ENCODE assay signal across 20 mouse cellular contexts in the genomic region with DNA sequence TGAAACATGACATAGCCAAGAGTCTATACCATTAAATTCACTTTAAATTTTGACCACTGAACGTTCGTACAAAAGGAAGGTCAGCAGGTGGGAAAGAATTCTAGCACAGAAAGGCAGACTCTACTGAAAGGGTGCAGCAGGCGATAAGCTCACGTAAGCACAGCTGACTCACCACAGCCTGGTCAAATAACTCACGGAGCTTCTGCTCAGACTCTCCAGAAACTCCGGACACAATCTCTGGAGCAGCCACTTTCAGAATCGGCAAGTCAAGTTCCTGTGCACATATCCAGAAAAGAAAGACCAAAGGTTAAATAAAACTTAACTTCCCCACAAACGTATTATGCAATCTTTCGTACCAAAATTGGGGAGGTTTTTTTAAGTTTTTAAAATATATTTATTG. TPM values are rescaled to one million over a fixed set of nuclear protein-coding genes. Genes with fewer than 3 reads are reported as not detected.
DNase-seq lines count a peak whose midpoint lies in the region; ATAC-seq and TF ChIP-seq lines count a peak whose summit lies in the region.
"Had no signal": no experiment of that assay in that cellular context is flagged by ENCODE, and none has a peak within 500 bp of the region (broad histone marks: within the 10 kb centered on the region; RNA-seq: fewer than 3 reads in every experiment).

No protein-coding gene starts in this region.

- H3K4me3 ChIP-seq in liver, postnatal 0 days (ENCODE audit: low read depth, low read length), result no peak overlapping the region
- no peak overlapping the region for H3K4me3 ChIP-seq in intestine, embryonic 16.5 days (ENCODE audit: low read length)
- H3K4me3 ChIP-seq: forebrain, embryonic 10.5 days; gastrocnemius, adult 2 months; hindbrain, embryonic 12.5 days; hindbrain, embryonic 15.5 days had no signal

- no peak for ATAC-seq in liver, postnatal 0 days
- no peak for ATAC-seq in megakaryocyte-erythroid progenitor cell, adult 5-6 weeks (replicated peaks; ENCODE audit: low FRiP score, low TSS enrichment, poor library complexity, severe bottlenecking)
- no peak for ATAC-seq in intestine, embryonic 16.5 days
- ATAC-seq: activated CD4-positive, CD25-positive, alpha-beta regulatory T cell, adult 4 months; forebrain, embryonic 14.5 days; forebrain, postnatal 0 days had no signal

- TF ChIP-seq CTCF in liver, postnatal 0 days (IDR thresholded peaks at IDR 0.05; ENCODE audit: low read depth), result no peak

- no peak overlapping the region for H3K4me2 ChIP-seq in liver, postnatal 0 days (ENCODE audit: low read depth, low read length)
- no peak overlapping the region for H3K4me2 ChIP-seq in intestine, embryonic 16.5 days (ENCODE audit: low read depth, low read length)
- H3K4me2 ChIP-seq: heart, embryonic 11.5 days; hindbrain, embryonic 12.5 days; hindbrain, embryonic 15.5 days had no signal

- H3K9me3 ChIP-seq in liver, postnatal 0 days (ENCODE audit: low read length), result no peaks in the 10 kb centered on the region
- H3K9me3 ChIP-seq in intestine, embryonic 16.5 days (ENCODE audit: control insufficient read depth, low read length), result no peaks in the 10 kb centered on the region
- H3K9me3 ChIP-seq: forebrain, embryonic 10.5 days; hindbrain, embryonic 12.5 days; hindbrain, embryonic 15.5 days had no signal

- peak overlapping the region; percentile 29; the same call in 1 of the 2 replicates for H3K27ac ChIP-seq in liver, postnatal 0 days (ENCODE audit: low read depth)
- no peak overlapping the region for H3K27ac ChIP-seq in intestine, embryonic 16.5 days (ENCODE audit: low read length)
- H3K27ac ChIP-seq: forebrain, embryonic 10.5 days; gastrocnemius, adult 2 months; hindbrain, embryonic 12.5 days; hindbrain, embryonic 15.5 days had no signal

- peaks cover 67% of the 10 kb centered on the region for H3K36me3 ChIP-seq in liver, postnatal 0 days (replicated peaks; ENCODE audit: insufficient read depth, low read length)
- H3K36me3 ChIP-seq in intestine, embryonic 16.5 days (ENCODE audit: control insufficient read depth, insufficient read depth, low read length), result peaks cover 13% of the 10 kb centered on the region; the same call in 1 of the 2 replicates

- DNase-seq in adrenal gland, adult (ENCODE audit: inconsistent age in 2 of 2, low spot score in 1 of 2), result peak; percentile 59 to 76
- DNase-seq in adrenal gland, adult 8-10 months, result no peak
- no peak for DNase-seq in liver, postnatal 0 days
- no peak for DNase-seq in liver
- peak; percentile 42 to 56 for DNase-seq in adrenal gland, postnatal 36 days
- DNase-seq: cerebellum, adult 18-20 months; cerebellum, adult 9-10 months; cerebellum, postnatal 14 days; forebrain, postnatal 0 days; gastrocnemius, adult 2 months; gastrocnemius, postnatal 14 days; heart, adult 11 months had no signal

- TF ChIP-seq EP300 in liver, postnatal 0 days (IDR thresholded peaks at IDR 0.05; ENCODE audit: low read depth), result no peak

- H3K4me1 ChIP-seq in liver, postnatal 0 days (ENCODE audit: insufficient read depth), result no peaks in the 10 kb centered on the region
- H3K4me1 ChIP-seq in intestine, embryonic 16.5 days (ENCODE audit: control insufficient read depth, insufficient read depth, low read length), result no peaks in the 10 kb centered on the region
- H3K4me1 ChIP-seq: forebrain, embryonic 10.5 days; hindbrain, embryonic 12.5 days; hindbrain, embryonic 15.5 days had no signal

- no peak overlapping the region for H3K9ac ChIP-seq in liver, postnatal 0 days (replicated peaks)
- no peak overlapping the region for H3K9ac ChIP-seq in intestine, embryonic 16.5 days (ENCODE audit: low read depth, low read length)
- H3K9ac ChIP-seq: forebrain, postnatal 0 days; hindbrain, embryonic 12.5 days; hindbrain, embryonic 15.5 days had no signal

- 65% methylated on average over 9 of the region's 9 CpGs for WGBS in liver, postnatal 0 days (ENCODE audit: insufficient replicate concordance)
- 91% methylated on average over 9 of the region's 9 CpGs for WGBS in intestine, embryonic 16.5 days

- no peaks in the 10 kb centered on the region for H3K27me3 ChIP-seq in liver, postnatal 0 days (ENCODE audit: insufficient read depth, low read length)
- H3K27me3 ChIP-seq in intestine, embryonic 16.5 days (replicated peaks; ENCODE audit: control insufficient read depth, insufficient read depth, low read length), result no peaks in the 10 kb centered on the region
- H3K27me3 ChIP-seq: hindbrain, embryonic 12.5 days; hindbrain, embryonic 15.5 days had no signal

RNA-seq across cellular contexts. Expression of a gene that starts 17.2 kb away (rescaled TPM):
- 10 to 100 TPM; 20.1 to 34.9 (median 24.9) TPM for total RNA-seq in adrenal gland, adult 8-10 months (2022)
- polyA plus RNA-seq in liver, postnatal 0 days (2015; fragmentation: Nextera tagmentation; extraction: Ambion mirVana), result 5.9 and 7.8 TPM in 2 replicates
- total RNA-seq in adrenal gland, postnatal 36 days (2021), result 10 to 100 TPM; 15.8 to 18.8 TPM
- total RNA-seq in megakaryocyte-erythroid progenitor cell, adult 5-6 weeks (2014; fragmentation: Nextera tagmentation), result 54.5 and 64.7 TPM in 2 replicates
- total RNA-seq in megakaryocyte-erythroid progenitor cell, adult 5-6 weeks (2017), result 36.3 and 37.0 TPM in 2 replicates
- polyA plus RNA-seq in intestine, embryonic 16.5 days (2015; fragmentation: Nextera tagmentation; extraction: Ambion mirVana), result 18.5 and 18.9 TPM in 2 replicates

RNA-seq across cellular contexts. Expression of a gene that starts 17.7 kb away (rescaled TPM):
- 10 to 100 TPM; 47.3 to 77.6 (median 60.8) TPM for total RNA-seq in adrenal gland, adult 8-10 months (2022)
- polyA plus RNA-seq in liver, postnatal 0 days (2015; fragmentation: Nextera tagmentation; extraction: Ambion mirVana), result 35.4 and 40.0 TPM in 2 replicates
- total RNA-seq in adrenal gland, postnatal 36 days (2021), result 10 to 100 TPM; 46.1 to 60.5 TPM
- 14.0 and 25.9 TPM in 2 replicates for total RNA-seq in megakaryocyte-erythroid progenitor cell, adult 5-6 weeks (2014; fragmentation: Nextera tagmentation)
- total RNA-seq in megakaryocyte-erythroid progenitor cell, adult 5-6 weeks (2017), result 59.7 and 71.2 TPM in 2 replicates
- 136 and 142 TPM in 2 replicates for polyA plus RNA-seq in intestine, embryonic 16.5 days (2015; fragmentation: Nextera tagmentation; extraction: Ambion mirVana)

Comparison
In these comparisons a context has a peak if more than half of its experiments do, and no peak if none do; other contexts are left out.
1. DNase-seq: peak in adrenal gland, adult (2 of 2) and adrenal gland, postnatal 36 days (2 of 2); none in adrenal gland, adult 8-10 months (single experiment), liver, postnatal 0 days (single experiment) and liver (single experiment).